Mouse (Mus musculus) megakaryocyte, adult 5-6 weeks (primary cell): ENCODE data around the gene Kri1. TPM values are rescaled to one million over a fixed set of nuclear protein-coding genes. Genes with fewer than 3 reads are reported as not detected.

Source experiments
- total RNA-seq, 2 experiments: library from RNA; stranded (forward) in 1 of 2; stranded (reverse) in 1 of 2; fragments of 153-499, 151-499 nt in 1 of 2; fragments of 221-1000, 200-1000 nt in 1 of 2; gene quantifications; 2 replicates each; pipeline versions ENCODE4 v1.2.3 to v1.2.4; 2015 to 2017

Gene Kri1
- total RNA-seq, 2 experiments from 2014 or later, result 28.0 to 76.9 TPM

Other genes starting within 250 kb of the Kri1 start
- 1.2 TPM in 1 of 2 replicates, not detected in the other for gene Zglp1, start 220.9 kb downstream of the Kri1 start, total RNA-seq (2015)
- not detected in 2 replicates for gene Zglp1, start 220.9 kb downstream of the Kri1 start, total RNA-seq (2017)
- gene Gm49373, start 214.9 kb downstream of the Kri1 start, total RNA-seq (2015), result 0.16 and 0.22 TPM in 2 replicates
- 0.59 TPM in 1 of 2 replicates, not detected in the other for gene Gm49373, start 214.9 kb downstream of the Kri1 start, total RNA-seq (2017)
- gene Fdx1l, start 214.4 kb downstream of the Kri1 start, total RNA-seq (2015), result 0.73 and 2.1 TPM in 2 replicates
- 15.3 and 17.5 TPM in 2 replicates for gene Fdx1l, start 214.4 kb downstream of the Kri1 start, total RNA-seq (2017)
- gene Gm38431, start 196.0 kb downstream of the Kri1 start, total RNA-seq (2015), result 43.4 and 44.9 TPM in 2 replicates
- 3.8 and 5.1 TPM in 2 replicates for gene Gm38431, start 196.0 kb downstream of the Kri1 start, total RNA-seq (2017)
- gene Raver1, start 196.0 kb downstream of the Kri1 start, total RNA-seq (2015), result 36.0 and 43.0 TPM in 2 replicates
- 17.1 and 22.0 TPM in 2 replicates for gene Raver1, start 196.0 kb downstream of the Kri1 start, total RNA-seq (2017)
- 24.9 and 30.9 TPM in 2 replicates for gene Tyk2, start 156.7 kb downstream of the Kri1 start, total RNA-seq (2015)
- gene Tyk2, start 156.7 kb downstream of the Kri1 start, total RNA-seq (2017), result 33.5 and 37.0 TPM in 2 replicates
- gene Cdc37, start 138.0 kb downstream of the Kri1 start, total RNA-seq (2015), result 39.6 and 49.0 TPM in 2 replicates
- gene Cdc37, start 138.0 kb downstream of the Kri1 start, total RNA-seq (2017), result 149 and 165 TPM in 2 replicates
- 6.8 and 7.3 TPM in 2 replicates for gene Pde4a, start 122.3 kb downstream of the Kri1 start, total RNA-seq (2015)
- 3.0 and 3.9 TPM in 2 replicates for gene Pde4a, start 122.3 kb downstream of the Kri1 start, total RNA-seq (2017)
- gene Keap1, start 48.6 kb downstream of the Kri1 start, total RNA-seq (2015), result 17.7 and 18.8 TPM in 2 replicates
- 34.0 and 36.9 TPM in 2 replicates for gene Keap1, start 48.6 kb downstream of the Kri1 start, total RNA-seq (2017)
- gene S1pr5, start 39.5 kb downstream of the Kri1 start, total RNA-seq (2015), result 3.6 and 4.0 TPM in 2 replicates
- gene S1pr5, start 39.5 kb downstream of the Kri1 start, total RNA-seq (2017), result 7.9 and 9.0 TPM in 2 replicates
- 14.6 and 15.0 TPM in 2 replicates for gene Atg4d, start 22.7 kb downstream of the Kri1 start, total RNA-seq (2015)
- 13.5 and 19.3 TPM in 2 replicates for gene Atg4d, start 22.7 kb downstream of the Kri1 start, total RNA-seq (2017)
- 132 and 138 TPM in 2 replicates for gene Cdkn2d, start 3.4 kb upstream of the Kri1 start, total RNA-seq (2015)
- 65.6 and 75.3 TPM in 2 replicates for gene Cdkn2d, start 3.4 kb upstream of the Kri1 start, total RNA-seq (2017)
- 0.31 and 0.32 TPM in 2 replicates for gene Ap1m2, start 24.4 kb upstream of the Kri1 start, total RNA-seq (2015)
- gene Ap1m2, start 24.4 kb upstream of the Kri1 start, total RNA-seq (2017), result 0.92 and 1.6 TPM in 2 replicates
- 112 and 124 TPM in 2 replicates for gene Slc44a2, start 32.7 kb upstream of the Kri1 start, total RNA-seq (2015)
- 101 and 116 TPM in 2 replicates for gene Slc44a2, start 32.7 kb upstream of the Kri1 start, total RNA-seq (2017)
- gene Ilf3, start 79.9 kb upstream of the Kri1 start, total RNA-seq (2015), result 21.7 and 22.9 TPM in 2 replicates
- 42.0 and 42.5 TPM in 2 replicates for gene Ilf3, start 79.9 kb upstream of the Kri1 start, total RNA-seq (2017)
- gene Qtrt1, start 123.9 kb upstream of the Kri1 start, total RNA-seq (2015), result 5.4 and 11.8 TPM in 2 replicates
- 6.7 and 9.8 TPM in 2 replicates for gene Qtrt1, start 123.9 kb upstream of the Kri1 start, total RNA-seq (2017)
- gene Dnm2, start 136.9 kb upstream of the Kri1 start, total RNA-seq (2015), result 94.9 and 101 TPM in 2 replicates
- gene Dnm2, start 136.9 kb upstream of the Kri1 start, total RNA-seq (2017), result 131 and 144 TPM in 2 replicates
- 5.4 and 6.2 TPM in 2 replicates for gene Tmed1, start 222.3 kb upstream of the Kri1 start, total RNA-seq (2015)
- gene Tmed1, start 222.3 kb upstream of the Kri1 start, total RNA-seq (2017), result 8.7 and 9.3 TPM in 2 replicates
- gene AB124611, start 238.2 kb upstream of the Kri1 start, total RNA-seq (2015), result 179 and 187 TPM in 2 replicates
- gene AB124611, start 238.2 kb upstream of the Kri1 start, total RNA-seq (2017), result 290 and 296 TPM in 2 replicates